Mouse (Mus musculus) layer of hippocampus, adult 9-11 months (tissue): Measurements from ENCODE around the gene Pigu.

ENCODE experiments used
- DNase-seq: peaks from one replicate; pipeline ENCODE4 v3.0.0; 2022

Pigu gene

DNA sequence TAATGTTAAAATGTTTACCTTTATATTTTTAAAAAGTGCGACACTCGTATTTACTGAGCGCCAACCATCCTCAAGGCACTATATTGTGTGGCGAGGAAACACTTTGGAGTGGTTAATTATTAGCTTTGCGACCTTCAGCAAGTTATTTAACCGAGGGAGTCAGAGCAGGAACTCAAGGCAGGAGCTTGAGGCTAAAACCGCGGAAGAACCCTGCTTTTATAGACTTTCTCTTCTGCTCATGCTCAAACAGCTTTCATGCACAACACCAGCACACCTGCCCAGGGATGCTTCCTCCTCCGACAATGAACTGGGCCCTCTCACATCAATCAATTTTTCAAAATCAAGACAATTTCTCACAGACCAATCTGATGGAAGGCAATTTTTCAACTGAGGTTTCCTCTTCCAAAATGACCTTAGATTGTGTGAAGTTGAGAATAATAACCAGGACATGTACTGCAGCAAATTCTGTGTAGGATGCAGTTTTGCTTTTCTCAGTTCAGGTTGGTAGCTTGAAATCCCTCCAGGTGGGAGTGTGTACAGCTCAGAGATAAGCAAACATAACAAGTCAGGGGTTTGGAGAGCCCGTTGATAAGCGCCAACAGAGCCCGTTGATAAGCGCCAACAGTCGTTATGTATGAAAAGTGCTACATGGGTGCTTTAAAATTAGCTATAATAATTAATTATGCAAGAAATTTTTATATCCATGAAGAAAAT is 613 bp upstream of the Pigu start:
- no peak for DNase-seq

DNA sequence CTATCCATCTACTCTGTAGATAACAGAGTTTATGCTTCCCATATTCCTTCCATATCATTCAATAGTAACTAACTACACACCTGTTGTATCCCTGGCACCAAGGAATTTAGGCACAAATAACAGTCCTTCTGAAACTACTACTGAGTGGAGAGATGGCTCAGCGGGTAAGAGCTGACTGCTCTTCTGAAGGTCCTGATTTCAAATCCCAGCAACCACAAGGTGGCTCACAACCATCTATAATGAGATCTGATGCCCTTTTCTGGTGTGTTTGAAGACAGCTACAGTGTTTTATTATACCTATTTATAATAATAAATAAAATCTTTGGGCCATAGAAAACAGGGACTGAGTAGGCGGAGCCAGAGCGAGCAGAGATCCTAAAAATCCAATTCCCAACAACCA is 2.8 kb downstream of the Pigu start:
- no peak for DNase-seq

DNA sequence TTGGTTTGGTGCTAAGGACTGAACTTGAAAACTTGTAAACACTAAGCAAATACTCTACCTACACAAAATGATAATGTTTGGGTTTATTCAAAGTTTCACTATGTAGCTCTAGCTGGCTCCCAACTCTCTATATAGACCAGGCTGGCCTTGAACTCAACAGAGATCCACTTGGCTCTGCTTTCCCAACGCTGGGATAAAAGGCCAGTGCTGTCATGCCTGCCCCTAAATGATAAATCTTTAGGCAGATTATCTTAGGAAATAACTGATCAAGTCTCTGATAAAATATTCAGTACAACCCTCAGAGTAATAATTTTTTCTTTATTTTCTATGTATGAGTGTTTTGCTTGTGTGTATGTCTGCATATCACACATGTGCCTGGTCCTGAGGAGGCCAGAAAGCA is 10.6 kb downstream of the Pigu start:
- DNase-seq = no peak

DNA sequence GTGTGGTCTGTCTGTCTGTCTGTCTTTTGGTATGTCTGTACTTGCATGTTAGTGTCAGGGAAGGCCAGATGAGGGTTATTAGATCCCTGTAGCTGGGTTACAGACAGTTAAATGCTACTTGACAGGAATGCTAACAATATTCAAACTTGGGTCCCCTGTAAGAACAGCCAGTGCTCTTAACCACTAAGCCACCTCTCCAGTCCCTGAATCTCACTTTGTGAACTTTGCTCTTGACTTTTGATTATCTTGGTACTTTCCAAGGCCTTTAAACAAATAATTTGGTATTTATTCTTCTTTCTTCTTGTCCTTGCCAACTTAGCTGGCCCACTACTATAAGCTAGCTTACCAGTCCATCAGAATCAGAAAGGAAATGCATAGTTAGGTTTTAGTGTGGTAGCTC is 17.1 kb downstream of the Pigu start:
- no peak for DNase-seq

DNA sequence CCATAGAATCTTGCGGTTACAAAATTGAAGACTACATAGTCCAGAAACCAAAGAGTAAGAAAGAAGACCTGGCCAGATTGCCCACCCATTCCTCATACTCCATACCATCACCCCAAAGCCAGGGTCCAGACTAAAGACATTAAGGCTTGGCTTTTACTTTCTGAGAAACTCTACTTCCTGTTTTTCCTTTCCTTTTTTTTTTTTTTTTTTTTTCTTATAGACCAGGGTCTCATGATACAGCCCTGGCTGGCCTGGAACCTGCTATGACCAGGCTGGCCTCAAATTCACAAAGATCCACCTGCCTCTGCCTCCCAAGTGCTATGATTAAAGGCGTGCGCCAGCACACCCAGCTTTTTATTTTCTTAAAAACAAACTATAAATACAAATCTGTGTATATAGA is 21.0 kb downstream of the Pigu start:
- no peak for DNase-seq

DNA sequence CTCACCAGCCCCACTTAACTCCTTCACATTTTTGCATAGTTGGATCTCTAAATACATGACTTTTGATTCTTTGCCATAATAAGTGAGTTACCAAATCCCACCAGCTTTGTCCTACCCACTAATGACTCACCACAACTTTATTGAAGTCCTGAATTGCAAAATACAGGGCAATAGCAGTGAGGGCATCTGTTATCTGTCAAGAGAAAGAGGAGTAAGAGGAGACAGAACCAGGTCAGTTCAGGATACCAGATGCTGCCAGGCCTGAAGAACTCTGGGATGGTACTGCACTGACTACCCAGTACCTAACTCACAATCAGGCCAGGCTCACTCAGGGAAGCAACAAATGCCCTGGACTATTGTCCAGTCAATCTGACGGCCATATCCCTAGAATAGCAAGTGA is 22.0 kb downstream of the Pigu start:
- DNase-seq = no peak

DNA sequence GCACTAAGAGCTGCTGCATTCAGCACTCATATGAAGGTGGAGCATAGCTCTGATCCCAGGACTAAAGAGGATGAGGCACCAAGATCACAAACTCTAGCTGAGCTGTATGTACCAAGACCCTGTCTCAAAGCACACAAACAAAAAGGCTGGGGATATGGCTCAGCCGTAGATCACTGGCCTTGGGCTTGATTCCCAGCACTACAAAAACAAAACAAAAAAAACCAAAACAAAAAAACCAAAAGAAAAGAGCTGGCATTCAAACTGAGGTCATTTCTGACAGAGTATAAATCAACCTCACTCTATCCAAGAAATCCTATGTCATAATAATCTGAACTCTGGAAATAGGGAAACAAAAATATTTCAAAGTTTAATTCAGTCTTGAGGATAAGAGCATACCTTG is 23.8 kb downstream of the Pigu start:
- DNase-seq = no peak

DNA sequence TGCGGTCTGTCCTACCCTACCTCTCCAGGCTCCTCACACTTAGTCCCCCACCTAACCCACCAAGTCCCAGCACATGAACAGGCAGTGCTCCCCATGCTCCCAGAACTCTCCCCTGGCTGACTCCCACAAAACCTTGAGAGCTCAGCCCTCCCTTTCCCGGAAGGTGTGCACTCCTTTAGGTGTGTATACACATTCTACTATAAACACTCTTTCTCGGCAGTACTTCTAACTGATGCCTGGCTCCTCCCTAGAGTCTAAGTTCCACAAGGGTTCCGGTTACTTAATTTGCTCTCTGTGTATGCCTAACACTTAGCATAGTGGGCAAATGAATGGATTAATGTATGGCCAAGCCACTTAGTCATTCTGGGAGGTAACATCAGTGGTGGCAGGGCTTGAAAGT is 25.9 kb downstream of the Pigu start:
- DNase-seq = no peak

DNA sequence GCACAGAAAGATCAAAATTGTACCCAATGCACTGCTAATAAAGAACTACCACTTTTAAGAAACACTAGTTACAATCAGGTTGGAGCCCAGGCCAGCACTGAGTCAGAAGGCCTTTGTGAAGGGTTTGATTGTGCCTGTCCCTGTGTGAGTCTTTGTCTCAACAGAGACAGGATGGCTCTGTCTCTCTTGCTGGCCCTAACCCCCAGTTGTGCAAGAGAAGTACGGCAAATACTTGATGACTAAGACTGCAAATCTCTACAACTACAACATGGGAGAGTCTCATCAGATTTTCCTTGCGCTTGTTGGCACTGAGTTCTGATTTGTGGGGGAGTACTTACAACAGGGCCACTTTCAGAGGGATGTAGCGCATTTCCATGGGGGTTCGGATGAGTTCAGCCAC is 26.4 kb downstream of the Pigu start:
- peak; percentile 59 for DNase-seq

DNA sequence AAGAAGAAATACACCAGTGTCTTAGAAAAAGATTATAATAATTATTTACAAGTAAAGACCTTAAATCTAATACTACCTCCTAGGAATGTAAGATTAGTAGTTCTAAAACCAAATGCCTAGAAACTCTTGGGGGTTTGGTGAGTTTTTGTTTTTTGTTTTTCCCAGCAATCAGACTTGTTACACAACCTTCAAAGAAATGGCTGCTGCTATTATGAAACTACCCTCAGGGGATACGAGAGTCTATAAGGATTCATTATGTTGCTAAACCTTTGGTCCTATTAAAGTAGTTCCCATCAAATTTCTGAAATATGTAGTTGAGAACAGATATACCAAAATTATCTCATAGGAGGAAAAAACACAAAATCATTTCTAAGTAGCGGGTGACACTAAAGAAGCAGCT is 27.5 kb downstream of the Pigu start:
- DNase-seq = no peak

DNA sequence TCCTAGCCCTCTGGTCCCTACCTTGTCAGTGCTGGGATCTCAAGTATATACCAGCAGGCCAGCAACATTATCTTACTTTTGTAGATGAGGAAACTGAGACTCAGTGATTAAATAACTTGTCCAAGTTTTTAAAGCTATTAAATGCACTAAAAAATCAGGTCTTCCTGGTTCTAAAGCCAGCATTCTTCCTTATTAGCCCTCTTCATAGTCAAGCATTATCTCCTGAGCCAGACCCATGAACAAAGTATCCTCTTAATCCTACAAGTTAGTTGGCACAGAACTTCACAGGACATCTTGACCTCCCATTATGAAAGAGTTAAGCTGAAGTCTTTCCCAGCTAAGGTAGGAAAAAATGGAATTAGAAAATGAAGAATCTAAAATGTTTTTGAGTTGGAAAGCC is 28.3 kb downstream of the Pigu start:
- no peak for DNase-seq

DNA sequence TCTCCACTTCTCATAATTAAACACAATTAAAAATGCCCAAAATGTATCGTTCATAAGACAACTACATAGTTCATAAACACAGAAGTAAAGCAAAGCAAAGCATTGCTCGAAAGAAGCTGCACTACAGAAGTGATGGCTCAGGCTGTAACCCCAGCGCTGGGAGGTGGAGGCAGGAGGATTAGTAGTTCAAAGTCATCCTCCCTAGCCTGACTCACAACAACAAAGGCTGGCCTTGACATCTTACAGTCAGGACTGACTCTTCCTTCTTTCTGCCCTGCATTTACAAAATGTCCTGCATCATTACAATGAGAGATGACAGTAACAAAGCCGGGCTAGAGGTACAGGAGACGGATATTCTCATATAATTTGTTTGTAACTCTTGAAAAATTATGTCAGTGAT is 29.3 kb downstream of the Pigu start:
- no peak for DNase-seq

DNA sequence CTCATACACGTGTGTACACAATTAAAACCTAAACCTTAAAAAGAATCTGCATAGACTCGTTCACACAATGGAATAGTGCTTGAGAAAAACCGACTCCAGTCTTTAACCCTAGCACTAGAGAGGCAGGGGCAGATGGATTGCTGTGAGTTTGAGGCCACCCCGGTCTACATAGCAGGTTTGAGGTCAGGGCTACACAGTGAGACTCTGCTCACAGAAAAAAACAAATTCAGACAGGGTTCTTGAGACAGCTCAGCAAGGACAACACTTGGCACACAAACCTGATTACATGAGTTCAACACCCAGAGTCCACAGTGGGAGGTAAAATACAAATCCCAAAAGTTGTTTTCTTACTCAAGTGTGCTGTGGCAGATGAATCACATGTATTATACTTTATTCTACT is 31.2 kb downstream of the Pigu start:
- no peak for DNase-seq

DNA sequence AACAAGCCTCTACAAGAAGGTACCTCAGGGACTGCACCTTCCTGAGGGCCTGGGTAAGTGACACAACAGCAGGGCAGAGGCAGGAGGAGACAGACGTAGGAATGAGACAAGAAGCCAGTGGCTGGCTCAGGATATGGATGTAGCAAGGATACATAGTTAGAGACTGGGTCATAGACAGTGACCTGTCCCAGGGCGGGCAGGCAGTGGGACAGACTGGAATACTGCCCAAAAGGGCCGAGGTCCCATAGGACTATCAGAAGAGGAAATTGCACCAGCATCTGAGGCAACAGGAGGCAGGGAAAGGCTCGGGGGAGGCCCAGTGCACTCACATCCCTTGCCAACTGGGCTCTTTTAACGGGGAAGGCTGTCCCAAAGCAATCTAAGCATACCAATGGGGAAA is 36.6 kb downstream of the Pigu start:
- no peak for DNase-seq

DNA sequence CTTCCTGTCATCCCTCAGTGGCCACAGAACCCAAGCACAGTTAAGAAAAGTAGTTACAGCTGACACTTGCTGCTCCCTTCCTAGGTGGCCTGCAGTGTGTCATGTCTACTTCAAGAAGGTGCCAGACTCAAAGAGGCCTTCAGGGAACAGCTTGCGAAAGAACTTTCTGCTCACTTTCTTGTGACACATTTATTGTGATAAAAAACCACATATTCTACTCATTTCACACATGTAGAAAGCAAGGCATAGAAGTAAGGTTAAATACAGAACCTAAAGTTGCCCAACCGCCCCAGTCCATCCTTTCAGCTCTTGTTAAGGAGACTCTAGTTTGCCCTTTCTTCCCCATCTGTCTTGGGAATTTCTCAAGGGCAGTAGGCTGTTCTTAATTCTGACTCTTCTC is 38.6 kb downstream of the Pigu start:
- DNase-seq = no peak

DNA sequence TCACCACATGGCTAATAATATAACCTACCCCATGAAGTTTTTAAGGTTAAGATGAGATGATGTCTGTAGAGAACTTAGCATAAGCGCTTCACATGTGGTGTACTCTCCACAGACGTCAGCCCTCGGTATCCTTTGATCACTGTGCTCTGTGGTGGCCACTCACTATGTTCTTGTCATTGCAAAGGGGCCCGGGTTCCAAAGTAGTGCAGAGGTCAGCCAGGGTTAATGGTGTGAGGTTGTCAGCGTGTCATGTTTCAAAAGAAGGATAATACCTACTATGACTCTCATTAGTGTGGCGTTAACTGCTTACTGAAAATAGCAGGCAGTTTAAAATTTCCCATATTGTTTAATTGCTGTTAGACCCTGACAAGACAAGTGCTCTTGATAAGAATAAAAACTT is 43.6 kb downstream of the Pigu start:
- no peak for DNase-seq

DNA sequence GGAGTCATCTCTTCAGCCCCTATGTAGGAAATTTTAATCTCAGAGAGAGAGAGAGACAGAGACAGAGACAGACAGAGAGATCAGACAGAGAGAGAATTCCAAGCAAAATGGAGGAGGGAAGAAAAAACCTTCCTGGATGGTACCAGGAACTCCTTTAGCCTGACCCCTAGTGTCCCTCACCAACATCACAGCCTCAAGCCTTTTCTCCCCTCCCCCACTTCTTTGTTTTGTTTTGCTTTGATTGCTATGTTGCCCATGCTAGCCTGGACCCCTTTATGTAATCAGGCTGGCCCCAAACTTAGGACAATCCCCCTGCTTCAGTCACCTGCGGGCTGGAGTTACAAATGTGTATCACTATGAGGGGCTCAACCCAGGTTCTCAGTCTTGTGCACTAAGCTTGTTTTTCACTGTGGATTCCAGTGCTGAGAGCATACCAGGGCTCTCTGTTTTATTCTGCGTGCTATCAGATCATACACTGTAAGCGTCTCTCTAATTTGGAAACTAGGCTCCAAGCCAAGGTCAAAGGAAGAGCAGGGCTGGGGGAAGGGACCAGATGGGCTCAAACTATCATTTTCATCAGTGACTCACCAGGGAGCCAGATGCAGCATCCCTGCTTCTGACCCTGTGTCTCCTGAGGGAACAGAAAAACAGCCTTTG is 48.2 kb downstream of the Pigu start:
- DNase-seq = peak; percentile 18

DNA sequence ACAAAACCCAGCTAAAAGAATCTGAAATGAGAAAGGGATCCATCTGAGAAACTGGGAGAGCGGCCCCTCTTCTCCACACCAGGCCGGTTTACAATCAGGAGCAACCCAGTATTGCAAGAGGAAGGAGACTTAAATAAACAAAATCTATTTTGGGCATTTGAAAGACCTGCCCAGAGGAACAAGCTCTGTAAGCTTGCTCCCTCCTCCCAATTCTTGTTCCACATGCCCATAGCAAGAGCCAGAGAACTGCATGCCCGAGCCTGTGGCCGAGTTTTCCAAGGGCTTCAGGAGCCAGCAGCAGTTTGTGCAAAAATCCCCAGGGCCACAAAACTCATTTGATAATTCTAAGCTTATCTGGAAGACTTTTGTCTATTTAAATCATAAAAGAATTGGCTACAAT is 57.7 kb downstream of the Pigu start:
- DNase-seq = no peak

DNA sequence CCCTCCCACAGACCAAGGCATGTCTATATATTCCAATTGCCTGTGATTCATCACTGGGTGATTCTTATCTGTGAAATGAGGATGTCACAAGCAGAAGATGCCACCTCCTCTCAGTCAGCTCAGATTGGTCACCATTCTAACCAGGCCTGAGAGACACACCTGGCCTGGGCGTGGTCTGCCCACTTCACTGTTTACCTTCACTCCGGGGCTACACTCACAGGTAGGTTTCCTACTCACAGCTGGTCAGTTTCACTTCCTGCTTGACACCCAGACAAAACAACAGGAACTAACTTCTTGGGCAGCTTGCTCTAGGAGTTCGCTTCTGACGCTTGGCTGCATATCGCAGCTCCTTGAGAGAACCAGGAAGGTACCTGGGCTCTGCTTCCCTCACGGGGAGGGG is 61.8 kb downstream of the Pigu start:
- DNase-seq = no peak

DNA sequence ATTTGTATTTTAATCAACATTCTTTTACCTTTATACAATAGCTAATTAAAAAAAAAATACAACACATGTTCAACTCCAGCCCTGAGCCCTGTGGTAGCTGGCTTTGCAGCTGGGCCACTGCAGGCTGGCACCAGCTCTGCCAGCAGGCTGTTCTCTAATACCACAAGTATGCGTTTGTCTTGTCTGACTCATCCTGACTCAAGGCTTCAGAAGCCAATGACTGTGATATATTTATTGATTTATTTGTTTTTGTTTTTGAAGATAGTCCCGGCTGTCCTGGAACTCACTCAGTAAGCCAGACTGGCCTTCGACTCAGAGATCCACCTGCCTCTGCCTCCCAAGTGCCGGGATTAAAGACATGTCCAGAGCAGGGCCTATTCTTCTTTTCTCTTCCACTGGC is 63.3 kb downstream of the Pigu start:
- DNase-seq = no peak

DNA sequence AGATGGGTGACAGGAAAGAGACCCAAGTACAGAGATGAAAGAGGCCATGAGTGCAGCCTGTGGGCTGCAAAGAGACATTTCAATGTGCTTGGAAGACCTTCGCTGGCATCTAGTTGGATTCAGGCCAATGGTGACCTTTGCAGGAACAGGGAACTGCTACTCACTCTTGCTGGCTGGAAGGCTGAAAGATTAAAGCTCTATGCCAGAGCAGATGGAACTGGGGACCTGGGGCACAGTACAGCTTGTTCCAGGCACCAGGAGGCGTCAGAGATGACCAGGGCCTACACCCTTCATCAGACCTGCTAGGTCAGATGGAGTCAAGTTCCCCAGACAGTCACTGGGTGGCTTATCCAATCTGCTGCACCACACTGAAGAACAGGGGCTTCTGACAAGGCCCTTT is 63.8 kb downstream of the Pigu start:
- no peak for DNase-seq

DNA sequence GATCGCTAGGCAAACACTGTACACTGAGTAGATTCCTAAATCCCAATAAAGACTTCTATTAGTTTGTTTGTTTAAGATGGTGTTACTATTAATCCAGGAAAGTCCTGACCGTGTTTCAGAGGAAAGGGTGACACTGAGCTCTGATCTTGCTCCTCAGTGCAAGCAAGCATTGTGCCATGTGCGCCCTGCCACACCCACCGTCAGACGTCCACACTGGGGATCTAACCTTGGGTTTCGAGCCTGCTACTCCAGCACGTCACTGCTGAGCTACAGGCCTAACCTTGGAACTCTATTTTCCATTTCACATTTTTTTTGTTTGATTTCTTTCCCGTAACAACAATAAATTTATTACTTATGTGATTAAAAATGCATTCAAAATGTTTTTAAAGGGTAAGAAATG is 67.2 kb downstream of the Pigu start:
- no peak for DNase-seq

DNA sequence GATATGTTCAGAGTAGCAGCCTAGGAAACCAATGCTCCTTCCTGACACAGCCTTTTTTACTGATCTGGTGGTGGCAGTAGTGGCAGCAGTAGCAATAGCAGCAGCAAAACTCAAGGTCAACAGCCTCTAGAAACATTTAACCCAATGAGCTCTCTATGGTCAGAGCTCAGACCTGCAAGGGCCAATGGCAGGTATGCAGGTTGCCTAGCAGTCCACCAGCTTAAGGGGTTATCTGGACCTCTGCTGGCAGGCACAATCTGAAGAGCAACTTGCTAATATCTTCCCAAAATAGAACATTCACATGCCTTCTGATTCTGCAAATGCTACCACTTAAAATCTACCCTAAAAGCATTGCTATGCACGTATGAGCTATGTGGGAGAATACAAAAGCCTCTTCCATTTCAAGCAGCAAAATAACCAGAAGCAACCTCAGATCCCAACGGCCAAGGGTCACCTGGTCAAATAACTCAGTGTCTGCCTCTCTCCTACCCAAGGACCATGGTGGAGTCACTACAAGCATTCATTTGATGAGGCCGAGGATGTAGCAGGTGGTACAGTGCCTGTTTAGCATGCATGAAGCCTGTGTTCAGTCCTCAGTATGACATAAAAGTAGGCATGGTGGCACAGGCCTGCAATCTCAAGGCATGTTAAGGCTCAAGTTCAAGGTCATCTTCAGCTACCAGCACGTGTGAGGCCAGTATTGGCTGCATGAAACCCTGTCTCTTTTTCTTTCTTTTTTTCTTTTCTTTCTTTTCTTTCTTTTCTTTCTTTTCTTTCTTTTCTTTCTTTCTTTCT is 69.6 kb downstream of the Pigu start:
- no peak for DNase-seq

DNA sequence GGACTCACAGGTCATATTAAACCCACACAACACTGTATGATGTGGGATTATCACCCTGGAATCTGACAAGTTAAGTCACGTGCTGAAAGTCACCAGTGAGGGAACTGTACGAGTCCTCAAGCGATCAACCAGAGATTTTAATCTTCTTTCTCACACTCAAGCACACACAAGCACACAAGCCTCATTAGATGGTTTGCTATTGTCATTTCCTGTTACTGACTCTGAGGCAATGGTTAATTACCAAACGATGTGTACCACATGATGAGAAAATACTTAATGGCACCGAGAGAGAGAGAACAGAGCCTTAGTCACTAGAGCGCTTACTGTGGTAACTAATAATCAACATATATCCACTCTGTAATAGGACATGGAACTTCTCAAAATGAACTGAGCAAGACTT is 71.5 kb downstream of the Pigu start:
- DNase-seq = no peak
